In genomic region chr6:88842731-88843151, GRCm38 (mm10) we compare ENCODE assay signal across 8 mouse cellular contexts. TPM values are rescaled to one million over a fixed set of nuclear protein-coding genes. Genes with fewer than 3 reads are reported as not detected.
DNase-seq lines count a peak whose midpoint lies in the region; ATAC-seq and TF ChIP-seq lines count a peak whose summit lies in the region.

No protein-coding gene starts in this region.

- peak overlapping the region; percentile 81 for H3K4me2 ChIP-seq in embryonic facial prominence, embryonic 15.5 days (replicated peaks)
- peak overlapping the region; percentile 88 for H3K4me2 ChIP-seq in midbrain, embryonic 14.5 days (ENCODE audit: low read length)

- peak; percentile 74 for DNase-seq in adrenal gland, postnatal 14 days
- no peak for DNase-seq in adrenal gland, adult 8-10 months
- no peak for DNase-seq in lung, adult 2 months
- DNase-seq in lung, postnatal 25 days (ENCODE audit: low spot score): no peak
- DNase-seq in layer of hippocampus, postnatal 14 days (ENCODE audit: low spot score in 2 of 2): peak; percentile 54 to 65
- DNase-seq in midbrain, embryonic 14.5 days: no peak
- DNase-seq in thymus, postnatal 4 days: peak; percentile 63

- peaks cover 24% of the 10 kb centered on the region for H3K36me3 ChIP-seq in embryonic facial prominence, embryonic 15.5 days
- H3K36me3 ChIP-seq in midbrain, embryonic 14.5 days (ENCODE audit: control insufficient read depth, insufficient read depth, low read length): peaks cover 64% of the 10 kb centered on the region

- peak overlapping the region; percentile 69 for H3K4me3 ChIP-seq in lung, adult 2 months (replicated peaks; ENCODE audit: extremely low read depth, low read depth, low read length)
- H3K4me3 ChIP-seq in embryonic facial prominence, embryonic 15.5 days (replicated peaks): peak overlapping the region; percentile 94
- peak overlapping the region; percentile 74 for H3K4me3 ChIP-seq in midbrain, embryonic 14.5 days (replicated peaks; ENCODE audit: low read depth, low read length)

- TF ChIP-seq POLR2A in lung, adult 2 months (IDR thresholded peaks at IDR 0.05; ENCODE audit: borderline replicate concordance, extremely low read depth, low read depth, low read length): no peak

- ATAC-seq in embryonic facial prominence, embryonic 15.5 days (ENCODE audit: insufficient number of reproducible peaks, low FRiP score, low TSS enrichment, low read depth): no peak
- ATAC-seq in midbrain, embryonic 14.5 days (ENCODE audit: low FRiP score, low TSS enrichment): no peak

- no peak for TF ChIP-seq CTCF in lung, adult 2 months (IDR thresholded peaks at IDR 0.05; ENCODE audit: insufficient read depth, low read length)

- H3K27ac ChIP-seq in embryonic facial prominence, embryonic 15.5 days (replicated peaks): peak overlapping the region; percentile 90
- peak overlapping the region; percentile 84 for H3K27ac ChIP-seq in midbrain, embryonic 14.5 days (replicated peaks; ENCODE audit: low read depth, low read length)

- H3K9ac ChIP-seq in embryonic facial prominence, embryonic 15.5 days: peak overlapping the region; percentile 75
- peak overlapping the region; percentile 52 for H3K9ac ChIP-seq in midbrain, embryonic 14.5 days (replicated peaks; ENCODE audit: low read length)

- no peaks in the 10 kb centered on the region for H3K9me3 ChIP-seq in embryonic facial prominence, embryonic 15.5 days (replicated peaks)
- no peaks in the 10 kb centered on the region for H3K9me3 ChIP-seq in midbrain, embryonic 14.5 days (ENCODE audit: control insufficient read depth, low read length)

- WGBS in lung, adult 2 months: 1% methylated on average over 32 of the region's 32 CpGs
- WGBS in embryonic facial prominence, embryonic 15.5 days: under 1% methylated on average over 30 of the region's 32 CpGs
- under 1% methylated on average over 32 of the region's 32 CpGs for WGBS in midbrain, embryonic 14.5 days

- peaks cover 5% of the 10 kb centered on the region for H3K4me1 ChIP-seq in lung, adult 2 months (ENCODE audit: control insufficient read depth, insufficient read depth, low read length)
- peaks cover 26% of the 10 kb centered on the region for H3K4me1 ChIP-seq in embryonic facial prominence, embryonic 15.5 days
- H3K4me1 ChIP-seq in midbrain, embryonic 14.5 days (ENCODE audit: control insufficient read depth, insufficient read depth, low read length): peaks cover 10% of the 10 kb centered on the region

- no peaks in the 10 kb centered on the region for H3K27me3 ChIP-seq in embryonic facial prominence, embryonic 15.5 days
- no peaks in the 10 kb centered on the region for H3K27me3 ChIP-seq in midbrain, embryonic 14.5 days (ENCODE audit: control insufficient read depth, insufficient read depth, low read length)

RNA-seq across cellular contexts. Expression of gene Abtb1, which starts 1.0 kb away (rescaled TPM):
- 22.7 and 30.5 TPM in 2 replicates for total RNA-seq in adrenal gland, postnatal 14 days (2021)
- 10 to 100 TPM; 32.5 to 43.7 (median 39.8) TPM for total RNA-seq in adrenal gland, adult 8-10 months (2022)
- polyA plus RNA-seq in lung, adult 2 months (2012; rRNA removed): 80.0 and 90.8 TPM in 2 replicates
- polyA plus RNA-seq in embryonic facial prominence, embryonic 15.5 days (2015; fragmentation: Nextera tagmentation; extraction: Ambion mirVana): 33.2 and 34.5 TPM in 2 replicates
- 10 to 100 TPM; 25.8 to 32.1 TPM for total RNA-seq in layer of hippocampus, postnatal 14 days (2021)
- 30.1 and 41.7 TPM in 2 replicates for polyA plus RNA-seq in midbrain, embryonic 14.5 days (2014; fragmentation: Nextera tagmentation; extraction: Ambion mirVana)

RNA-seq across cellular contexts. Expression of gene Podxl2, which starts 32.1 kb away (rescaled TPM):
- total RNA-seq in adrenal gland, postnatal 14 days (2021): 24.4 and 27.2 TPM in 2 replicates
- total RNA-seq in adrenal gland, adult 8-10 months (2022): 100 to 1,000 TPM in 2 of 4 experiments, 10 to 100 TPM in 2; 40.6 to 123 (median 83.0) TPM
- polyA plus RNA-seq in lung, adult 2 months (2012; rRNA removed): 35.8 and 51.4 TPM in 2 replicates
- polyA plus RNA-seq in embryonic facial prominence, embryonic 15.5 days (2015; fragmentation: Nextera tagmentation; extraction: Ambion mirVana): 118 and 126 TPM in 2 replicates
- total RNA-seq in layer of hippocampus, postnatal 14 days (2021): 100 to 1,000 TPM; 212 to 229 TPM
- 525 and 630 TPM in 2 replicates for polyA plus RNA-seq in midbrain, embryonic 14.5 days (2014; fragmentation: Nextera tagmentation; extraction: Ambion mirVana)

RNA-seq across cellular contexts. Expression of gene Mcm2, which starts 55.8 kb away (rescaled TPM):
- 53.9 and 60.2 TPM in 2 replicates for total RNA-seq in adrenal gland, postnatal 14 days (2021)
- total RNA-seq in adrenal gland, adult 8-10 months (2022): 10 to 100 TPM; 26.9 to 51.6 (median 35.2) TPM
- 11.1 and 12.6 TPM in 2 replicates for polyA plus RNA-seq in lung, adult 2 months (2012; rRNA removed)
- 101 and 102 TPM in 2 replicates for polyA plus RNA-seq in embryonic facial prominence, embryonic 15.5 days (2015; fragmentation: Nextera tagmentation; extraction: Ambion mirVana)
- 1 to 10 TPM; 5.4 to 7.8 TPM for total RNA-seq in layer of hippocampus, postnatal 14 days (2021)
- polyA plus RNA-seq in midbrain, embryonic 14.5 days (2014; fragmentation: Nextera tagmentation; extraction: Ambion mirVana): 22.2 and 39.0 TPM in 2 replicates

RNA-seq across cellular contexts. Expression of gene Tpra1, which starts 59.3 kb away (rescaled TPM):
- total RNA-seq in adrenal gland, postnatal 14 days (2021): 73.2 and 73.8 TPM in 2 replicates
- total RNA-seq in adrenal gland, adult 8-10 months (2022): 100 to 1,000 TPM; 122 to 168 (median 148) TPM
- polyA plus RNA-seq in lung, adult 2 months (2012; rRNA removed): 176 and 184 TPM in 2 replicates
- 83.7 and 86.5 TPM in 2 replicates for polyA plus RNA-seq in embryonic facial prominence, embryonic 15.5 days (2015; fragmentation: Nextera tagmentation; extraction: Ambion mirVana)
- total RNA-seq in layer of hippocampus, postnatal 14 days (2021): 10 to 100 TPM; 36.7 to 38.0 TPM
- polyA plus RNA-seq in midbrain, embryonic 14.5 days (2014; fragmentation: Nextera tagmentation; extraction: Ambion mirVana): 50.0 and 77.0 TPM in 2 replicates

Comparison
In these comparisons a context has a peak if more than half of its experiments do, and no peak if none do; other contexts are left out.
1. DNase-seq: peak in adrenal gland, postnatal 14 days (single experiment), layer of hippocampus, postnatal 14 days (2 of 2) and thymus, postnatal 4 days (single experiment); none in adrenal gland, adult 8-10 months (single experiment), lung, adult 2 months (single experiment), lung, postnatal 25 days (single experiment) and midbrain, embryonic 14.5 days (single experiment).
2. Peak in every context shown above with its lines, with median percentiles within 50 percentile points of each other: H3K4me3 ChIP-seq.